Mouse (Mus musculus): ENCODE results near the gene Gm10277.

The Gm10277 gene

DNA sequence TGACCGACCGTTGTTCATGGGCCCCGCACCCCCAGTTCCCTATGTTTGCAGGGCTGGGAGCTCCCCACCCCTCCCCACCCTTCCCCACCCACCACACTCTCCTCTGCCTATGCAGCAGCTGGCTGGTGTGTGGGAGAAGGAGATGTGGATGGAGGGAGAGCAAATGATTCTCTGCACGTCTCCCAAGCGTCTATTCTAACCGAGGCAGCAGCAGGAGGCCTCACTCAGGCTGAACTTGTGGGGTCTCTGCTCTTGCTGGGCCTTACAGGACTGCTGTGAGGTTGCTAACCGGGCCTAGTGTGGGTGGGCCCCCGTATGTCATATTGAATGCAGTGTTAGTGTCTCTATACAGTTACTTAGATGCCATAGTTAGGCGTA lies 12.9 kb upstream of the Gm10277 start:
- DNase-seq (ENCODE audit: inconsistent ontology term): no peak

DNA sequence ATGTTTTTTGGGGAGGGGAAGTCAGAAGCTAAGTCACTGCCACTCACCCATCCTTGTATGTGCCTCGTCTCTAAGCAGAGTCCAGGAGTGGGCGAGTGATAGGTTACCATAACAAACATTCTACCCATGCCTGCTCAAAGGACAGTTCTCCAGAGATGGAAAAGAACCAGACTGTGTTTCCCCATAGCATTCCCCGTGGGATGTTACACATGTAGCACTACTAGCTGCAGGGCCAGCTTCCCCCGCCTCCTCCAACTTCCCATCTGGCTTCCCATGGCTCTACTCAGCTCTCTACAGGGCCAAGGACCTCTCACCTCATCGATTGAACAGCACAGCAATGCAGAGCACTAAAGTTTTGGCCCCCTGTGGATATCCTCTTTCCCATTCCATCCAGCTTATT lies 7.7 kb upstream of the Gm10277 start:
- no peak for DNase-seq (ENCODE audit: inconsistent ontology term)

DNA sequence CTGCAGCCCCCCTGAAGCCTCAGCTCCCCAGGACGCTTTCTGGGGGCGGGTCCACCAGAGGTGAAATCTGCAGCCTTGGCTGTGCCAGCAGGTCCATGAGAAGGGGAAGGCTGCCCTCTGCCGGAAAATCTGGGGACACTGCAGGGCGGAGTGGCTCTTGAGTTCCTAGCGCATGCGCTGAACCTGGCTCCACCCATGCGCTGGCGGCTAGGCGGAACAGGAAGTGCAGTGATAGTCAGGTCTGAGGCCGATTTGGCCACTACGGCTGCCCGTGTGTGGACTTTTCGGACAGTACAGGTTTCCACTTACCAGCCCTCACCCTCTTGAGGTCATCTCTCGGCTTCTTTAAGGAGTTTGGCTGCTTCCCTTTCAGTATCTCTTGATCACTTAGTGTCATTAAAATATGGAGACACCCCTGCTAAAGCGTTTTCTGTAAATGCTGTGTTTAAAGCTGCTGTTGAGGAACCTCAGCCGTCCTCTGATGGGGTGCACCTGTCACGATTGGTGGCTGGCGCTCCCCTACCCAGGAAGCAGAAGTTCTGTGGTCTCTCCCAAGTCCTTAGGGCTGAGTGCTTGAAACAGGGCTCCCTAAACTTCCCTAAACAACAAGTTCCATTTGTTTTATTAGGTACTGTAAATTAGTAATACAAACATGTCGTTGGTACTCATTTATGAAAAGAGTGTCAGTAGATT lies 5.8 kb upstream of the Gm10277 start:
- peak; percentile 94 for DNase-seq (ENCODE audit: inconsistent ontology term)

DNA sequence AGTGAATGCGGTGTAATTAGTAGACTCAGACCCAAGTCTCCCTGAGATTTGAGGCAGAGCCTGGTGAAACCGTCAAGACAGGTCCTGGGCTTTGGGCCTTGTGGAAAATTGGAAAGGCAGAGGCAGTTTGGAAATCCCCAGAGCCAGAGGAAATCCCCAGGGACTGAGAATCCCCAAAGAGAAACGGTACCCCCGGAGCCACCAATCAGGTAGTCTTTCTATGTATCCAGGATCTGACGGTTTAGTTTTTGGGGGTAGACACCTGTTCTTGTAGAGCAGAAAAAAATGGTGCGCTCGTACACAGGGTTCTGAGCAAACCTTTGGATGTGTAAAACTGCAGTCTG lies 5.0 kb upstream of the Gm10277 start:
- DNase-seq (ENCODE audit: inconsistent ontology term): no peak

DNA sequence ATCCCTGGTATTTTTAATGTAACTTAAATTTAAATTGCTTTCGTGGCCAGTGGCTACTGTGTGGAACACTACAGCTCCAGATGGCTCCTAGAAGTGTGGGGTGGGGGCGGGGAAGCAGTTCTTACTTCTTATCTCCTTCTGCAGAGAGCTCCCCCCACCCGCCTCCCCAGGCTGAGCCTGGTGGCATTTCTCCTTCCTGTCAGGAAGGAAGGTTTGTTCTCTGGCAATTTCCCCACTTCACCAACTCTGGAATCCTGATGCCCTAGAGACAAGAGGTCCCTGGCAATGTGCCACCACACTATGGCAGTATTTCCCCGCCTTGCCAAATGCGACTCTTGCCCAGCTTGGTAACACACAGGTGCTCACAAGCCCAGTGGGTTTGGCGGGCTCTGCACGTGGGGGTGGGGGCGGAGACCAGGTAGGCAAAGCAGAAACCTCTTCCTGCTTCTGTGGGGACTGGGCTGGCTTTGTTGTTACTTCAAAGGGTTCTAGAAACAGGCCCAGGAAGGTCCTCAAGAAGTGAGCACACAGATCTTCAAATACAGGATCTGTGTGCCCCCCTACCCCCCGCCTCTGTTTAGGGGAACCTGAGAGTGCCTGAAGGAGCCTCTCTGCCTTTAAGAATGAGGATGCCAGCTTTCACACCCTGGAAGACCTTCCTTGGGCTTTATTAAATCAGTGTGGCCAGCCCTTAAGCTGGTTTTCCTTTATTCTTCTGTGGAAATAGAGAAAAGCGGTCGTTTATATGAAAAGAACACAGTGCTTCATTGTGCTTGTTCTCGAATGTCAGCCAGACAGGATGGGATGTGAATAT lies 4.4 kb upstream of the Gm10277 start:
- DNase-seq (ENCODE audit: inconsistent ontology term): peak; percentile 68

DNA sequence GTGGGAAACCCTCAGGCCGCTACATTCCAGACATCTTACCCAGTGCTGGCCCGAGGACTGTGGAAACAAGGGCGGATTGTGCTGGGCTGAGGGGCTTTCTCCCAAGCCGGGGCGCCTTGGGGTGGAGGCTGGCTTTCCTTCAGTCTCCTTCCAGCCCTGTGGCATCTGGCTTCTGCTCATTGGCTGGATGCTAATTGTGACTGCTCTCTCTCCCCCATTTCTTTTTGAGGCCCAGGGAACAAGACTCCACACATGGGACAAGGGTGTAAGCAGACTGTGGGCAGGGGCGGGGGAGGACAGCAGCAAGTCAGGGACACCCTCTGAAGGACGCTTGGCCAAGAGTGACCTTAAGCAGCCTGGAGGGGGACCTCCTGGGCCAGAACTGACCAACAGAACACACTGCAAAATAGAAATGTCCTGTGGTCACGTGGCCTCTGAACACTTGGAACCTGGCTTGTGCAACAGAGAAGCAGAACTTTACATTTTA lies 3.7 kb upstream of the Gm10277 start:
- DNase-seq (ENCODE audit: inconsistent ontology term): peak; percentile 88

DNA sequence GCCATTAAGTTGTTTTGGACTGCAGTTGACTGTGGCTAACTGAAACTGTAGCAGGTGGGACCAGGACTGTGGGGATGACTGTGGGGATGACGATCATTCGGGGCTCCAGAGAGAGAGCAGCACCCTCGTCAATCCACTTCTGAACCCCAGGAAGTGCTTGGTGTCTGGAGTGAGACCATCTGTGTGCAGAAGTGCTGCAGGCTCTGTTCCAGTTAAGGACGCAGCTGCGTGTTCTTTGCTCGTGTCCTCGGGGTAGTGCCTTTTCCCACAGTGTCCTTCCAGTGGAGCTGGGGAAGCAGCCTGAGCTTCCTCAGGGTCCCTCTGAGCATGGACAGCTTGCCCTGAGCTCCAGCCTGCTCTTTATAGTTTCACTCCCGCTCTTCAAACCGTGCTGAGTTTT lies 2.7 kb upstream of the Gm10277 start:
- no peak for DNase-seq (ENCODE audit: inconsistent ontology term)

DNA sequence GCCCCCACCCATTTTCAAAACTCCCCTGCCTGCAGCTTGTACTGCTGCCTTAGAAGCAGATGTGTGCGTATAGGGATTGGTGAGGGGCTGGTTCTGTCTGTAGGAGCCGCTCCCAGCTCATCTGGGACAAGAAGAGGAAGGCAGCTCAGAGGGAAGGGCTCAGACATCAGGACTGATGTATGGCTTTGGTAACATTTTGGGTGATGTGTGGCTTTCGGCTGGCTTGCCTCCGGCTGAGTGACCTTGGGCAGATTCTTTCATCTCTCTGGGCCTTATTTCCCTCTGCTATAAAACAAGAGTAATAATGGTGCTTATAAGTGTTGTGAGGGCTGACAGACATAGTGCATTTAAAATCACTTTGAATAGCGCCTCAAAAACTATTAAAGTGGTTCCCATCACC lies 2.0 kb upstream of the Gm10277 start:
- DNase-seq (ENCODE audit: inconsistent ontology term): no peak

DNA sequence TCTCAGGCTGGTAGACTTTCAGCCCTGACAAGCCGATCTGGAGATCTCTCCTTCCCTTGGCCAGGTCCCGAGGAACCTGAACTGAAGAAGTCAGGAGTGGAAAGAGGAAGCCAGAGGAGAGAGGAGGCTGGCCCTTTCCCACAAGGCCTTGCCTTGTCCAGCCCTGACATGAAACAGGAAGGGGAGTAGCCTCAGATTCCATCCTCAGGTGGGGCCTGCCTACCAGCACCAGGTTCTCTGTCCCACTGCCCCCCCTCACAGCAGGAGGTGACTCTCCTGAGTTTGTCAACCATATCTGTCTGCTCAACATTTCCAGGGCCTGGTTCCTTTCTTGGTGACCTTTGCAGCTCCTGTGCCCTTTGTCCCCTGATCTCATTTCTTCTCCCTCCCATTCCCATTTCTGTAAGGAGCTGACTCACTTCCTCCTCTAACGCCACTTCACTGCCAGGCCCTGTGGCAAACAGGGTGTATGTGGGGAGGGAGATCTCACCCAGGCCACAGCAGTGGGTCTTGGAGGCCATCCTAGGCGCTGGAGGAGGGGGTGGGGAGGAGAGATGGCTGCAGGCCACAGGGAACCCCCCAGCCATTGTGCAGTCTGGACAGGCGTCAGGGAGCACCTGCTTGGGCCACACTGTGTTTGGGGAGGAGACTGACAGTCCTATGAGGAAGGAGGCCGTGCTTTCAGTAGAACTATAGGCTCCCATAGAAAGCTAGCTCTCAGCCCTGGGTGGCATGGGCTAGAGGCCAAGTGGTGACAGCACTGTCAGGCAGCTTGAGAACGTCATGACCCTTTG lies 1.6 kb downstream of the Gm10277 start:
- peak; percentile 92 for DNase-seq (ENCODE audit: inconsistent ontology term)

DNA sequence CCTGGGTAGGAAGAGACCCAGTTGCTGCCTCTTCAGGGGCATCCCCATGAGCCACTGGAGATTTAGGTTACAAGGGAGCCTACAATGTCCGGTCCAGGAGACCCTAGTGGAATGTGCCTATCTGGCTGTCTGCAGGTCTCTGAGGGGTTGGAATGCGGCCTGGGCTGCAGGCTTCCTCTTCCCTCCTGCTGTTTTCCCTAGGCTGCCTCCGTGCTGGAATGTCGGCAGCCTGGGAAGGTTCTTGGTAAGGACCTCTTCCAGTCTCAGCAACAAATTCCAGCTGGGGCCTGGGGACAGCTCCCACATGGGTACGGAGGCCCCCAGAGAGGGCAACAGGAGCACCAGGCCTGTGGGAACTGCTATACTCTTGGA lies 2.2 kb downstream of the Gm10277 start:
- DNase-seq (ENCODE audit: inconsistent ontology term): peak; percentile 92

DNA sequence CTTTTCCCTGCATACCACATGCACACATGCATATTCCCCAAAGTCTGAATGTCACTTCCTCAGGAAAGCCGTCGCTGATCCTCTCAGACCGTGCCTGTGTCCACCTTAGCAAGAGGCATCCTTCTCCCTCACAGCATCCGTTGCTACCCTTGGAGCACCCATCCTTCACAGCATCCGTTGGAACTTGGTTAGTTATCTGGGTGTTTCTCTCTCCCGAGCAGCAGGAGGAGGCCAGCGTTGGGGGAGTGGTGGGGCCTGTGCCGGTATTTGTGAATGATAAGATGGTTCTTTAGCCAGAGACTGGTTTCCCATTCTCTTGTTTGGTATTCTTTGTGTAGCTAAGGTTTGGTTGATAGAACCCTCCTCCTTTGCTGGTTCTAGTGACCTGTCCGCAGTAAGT lies 2.7 kb downstream of the Gm10277 start:
- no peak for DNase-seq (ENCODE audit: inconsistent ontology term)

DNA sequence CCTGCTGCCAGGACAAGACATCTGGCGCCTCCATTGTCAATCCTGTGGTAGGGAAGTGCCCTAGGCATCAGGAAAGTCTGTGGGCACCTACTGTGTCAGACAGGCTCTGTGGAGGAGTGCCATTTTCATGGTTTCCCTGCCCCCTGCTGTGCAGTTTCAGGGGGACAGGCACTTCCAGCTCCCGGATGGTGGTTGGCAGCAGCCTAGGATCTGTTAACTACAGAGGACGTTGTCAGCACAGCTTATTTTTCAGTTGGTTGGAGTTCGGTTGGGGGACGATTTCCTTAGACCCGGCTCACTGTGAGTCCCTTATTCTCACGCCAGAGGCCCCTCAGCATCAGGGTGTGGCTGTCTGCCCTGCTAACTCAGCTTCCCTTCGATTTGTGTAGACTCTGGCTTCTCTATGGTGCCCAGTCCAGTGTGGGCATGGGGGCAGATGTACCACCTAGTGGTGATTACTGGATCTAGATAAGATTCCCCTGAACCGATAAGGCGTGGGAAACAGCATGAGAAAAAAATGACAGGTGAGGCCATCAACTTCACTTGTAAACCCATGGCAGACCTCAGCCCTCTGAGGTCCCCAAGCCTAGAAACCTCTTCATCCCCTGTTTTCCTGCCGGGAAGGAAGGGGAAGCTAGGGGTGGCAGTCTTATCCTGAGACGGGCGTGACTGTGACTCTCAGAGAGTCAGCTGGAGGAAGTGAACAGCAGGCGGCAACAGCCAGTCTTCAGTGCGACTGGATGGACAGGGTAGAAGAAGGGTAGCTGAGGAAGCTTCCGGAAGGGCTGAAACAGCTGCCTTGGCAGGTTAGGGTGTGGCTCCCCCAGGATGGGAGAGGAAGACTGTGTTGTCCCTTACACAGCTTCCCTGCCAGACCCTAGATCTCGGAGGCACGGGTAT lies 3.5 kb downstream of the Gm10277 start:
- DNase-seq (ENCODE audit: inconsistent ontology term): no peak

DNA sequence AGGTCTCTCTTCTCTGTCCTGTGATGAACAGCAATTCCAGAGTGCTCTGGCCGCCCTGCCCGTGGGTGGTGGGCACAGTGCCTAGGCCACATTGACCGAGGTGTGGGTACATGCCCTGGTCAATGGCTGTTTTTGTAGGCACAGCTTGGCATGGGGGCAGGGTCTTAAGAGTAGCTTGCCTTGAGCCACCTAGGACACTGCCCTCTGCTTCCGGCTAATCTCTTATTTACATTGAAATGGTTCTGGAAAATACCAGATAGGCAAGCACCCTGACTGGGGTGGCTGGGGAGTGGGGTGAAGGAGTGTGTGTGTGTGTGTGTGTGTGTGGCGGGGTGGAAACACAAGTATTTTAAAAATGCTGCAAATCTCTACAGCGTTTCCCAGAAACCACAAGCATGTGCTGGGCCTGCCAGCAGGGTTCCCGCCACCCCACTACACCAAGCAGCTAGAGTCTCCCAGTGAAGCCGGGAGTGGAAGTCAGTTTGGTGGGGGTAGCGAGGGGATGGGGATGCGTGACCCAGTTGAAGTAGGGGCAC lies 4.3 kb downstream of the Gm10277 start:
- peak; percentile 99 for DNase-seq (ENCODE audit: inconsistent ontology term)

DNA sequence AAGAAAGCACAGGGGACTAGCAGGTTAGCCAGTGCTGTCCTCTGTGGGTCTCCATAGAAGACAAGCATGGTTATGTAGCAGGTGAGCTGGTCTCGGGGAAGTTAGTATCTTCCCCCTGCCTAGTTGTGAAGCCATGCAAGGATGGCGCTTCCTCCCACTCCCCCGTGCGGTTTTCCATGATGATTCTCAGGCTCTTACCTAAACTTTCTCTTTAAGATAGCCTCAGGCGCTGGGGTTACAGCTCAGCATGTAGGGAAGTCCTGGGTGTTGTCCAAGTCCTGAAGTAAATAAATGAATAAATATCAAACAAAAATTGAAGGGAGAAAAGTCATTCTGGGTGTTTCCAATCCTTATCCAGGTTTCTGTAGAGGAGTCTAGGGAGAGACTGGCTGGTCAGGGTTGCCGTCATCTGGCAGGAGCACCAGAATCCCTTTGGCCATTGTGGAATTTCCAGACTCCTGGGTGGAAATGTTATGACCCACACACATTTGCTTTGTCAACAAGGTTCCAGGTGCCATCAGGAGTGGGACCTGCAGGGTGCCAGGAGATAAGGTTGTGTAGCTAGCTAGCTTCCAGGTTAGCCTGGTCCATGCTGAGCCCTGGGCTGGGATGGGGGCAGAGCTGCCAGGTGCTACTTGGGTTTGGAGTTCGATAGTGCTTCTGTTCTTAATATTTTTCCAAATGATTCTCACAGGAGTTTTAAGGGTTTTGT lies 5.3 kb downstream of the Gm10277 start:
- DNase-seq (ENCODE audit: inconsistent ontology term): no peak

DNA sequence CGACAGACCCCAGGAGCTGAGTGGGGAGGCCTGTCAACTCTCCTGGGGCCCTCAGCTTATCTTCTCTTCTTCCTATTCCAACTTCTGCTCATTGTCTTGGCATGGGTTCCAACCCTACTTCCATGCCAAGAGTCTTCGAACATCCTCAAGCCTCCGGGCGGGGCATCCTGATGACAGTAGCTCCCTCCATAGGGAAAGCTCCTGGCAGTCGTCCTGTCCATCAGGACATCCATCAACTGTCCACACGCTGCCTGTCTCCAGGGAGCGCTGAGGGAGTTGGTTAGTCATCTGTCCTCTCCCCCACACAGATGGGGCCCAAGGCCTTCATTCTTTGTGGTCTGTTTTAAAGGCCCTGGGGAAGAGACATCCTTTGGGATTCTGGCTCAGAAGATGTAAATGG lies 6.5 kb downstream of the Gm10277 start:
- no peak for DNase-seq (ENCODE audit: inconsistent ontology term)

DNA sequence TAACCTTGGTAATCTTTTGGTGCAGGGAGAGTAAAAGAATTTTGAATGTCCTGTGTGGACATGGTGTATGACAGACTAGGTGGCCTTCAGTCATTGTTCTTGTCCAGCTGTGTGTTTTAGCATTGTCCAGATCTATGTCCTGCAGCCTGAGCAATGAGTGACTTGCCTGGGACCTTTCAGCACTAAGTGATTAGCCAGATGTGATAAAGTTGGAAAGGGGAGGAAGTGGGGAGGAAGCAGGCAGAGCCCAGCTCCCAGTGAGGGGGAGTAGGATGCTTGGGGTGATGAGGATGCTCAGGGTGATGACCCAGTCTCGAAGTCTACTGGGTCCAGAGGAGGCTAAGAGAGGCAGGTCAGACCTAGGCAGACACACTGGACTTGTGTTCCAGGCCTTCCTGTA lies 8.3 kb downstream of the Gm10277 start:
- DNase-seq (ENCODE audit: inconsistent ontology term): no peak

DNA sequence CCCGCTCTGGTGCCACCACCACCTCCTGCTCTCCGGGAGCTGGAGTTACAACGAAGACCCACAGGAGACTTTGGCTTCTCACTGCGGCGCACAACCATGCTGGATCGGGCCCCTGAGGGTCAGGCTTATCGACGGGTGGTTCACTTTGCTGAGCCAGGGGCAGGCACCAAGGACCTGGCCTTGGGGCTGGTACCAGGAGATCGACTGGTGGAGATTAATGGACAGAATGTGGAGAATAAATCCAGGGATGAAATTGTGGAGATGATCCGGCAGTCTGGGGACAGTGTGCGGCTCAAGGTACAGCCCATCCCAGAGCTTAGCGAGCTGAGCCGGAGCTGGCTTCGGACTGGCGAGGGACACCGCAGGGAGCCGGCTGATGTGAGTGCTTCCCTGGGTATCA lies 9.6 kb downstream of the Gm10277 start:
- no peak for DNase-seq (ENCODE audit: inconsistent ontology term)

DNA sequence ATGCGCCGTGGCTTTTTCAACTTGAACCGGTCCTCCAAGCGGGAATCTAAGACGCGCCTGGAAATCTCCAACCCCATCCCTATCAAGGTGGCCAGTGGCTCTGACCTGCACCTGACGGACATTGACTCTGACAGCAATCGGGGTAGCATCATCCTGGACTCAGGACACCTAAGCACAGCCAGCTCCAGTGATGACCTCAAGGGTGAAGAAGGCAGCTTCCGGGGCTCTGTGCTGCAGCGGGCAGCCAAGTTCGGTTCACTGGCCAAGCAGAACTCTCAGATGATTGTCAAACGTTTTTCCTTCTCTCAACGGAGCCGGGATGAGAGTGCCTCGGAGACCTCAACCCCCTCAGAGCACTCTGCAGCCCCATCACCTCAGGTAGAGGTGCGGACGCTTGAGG lies 10.1 kb downstream of the Gm10277 start:
- no peak for DNase-seq (ENCODE audit: inconsistent ontology term)

DNA sequence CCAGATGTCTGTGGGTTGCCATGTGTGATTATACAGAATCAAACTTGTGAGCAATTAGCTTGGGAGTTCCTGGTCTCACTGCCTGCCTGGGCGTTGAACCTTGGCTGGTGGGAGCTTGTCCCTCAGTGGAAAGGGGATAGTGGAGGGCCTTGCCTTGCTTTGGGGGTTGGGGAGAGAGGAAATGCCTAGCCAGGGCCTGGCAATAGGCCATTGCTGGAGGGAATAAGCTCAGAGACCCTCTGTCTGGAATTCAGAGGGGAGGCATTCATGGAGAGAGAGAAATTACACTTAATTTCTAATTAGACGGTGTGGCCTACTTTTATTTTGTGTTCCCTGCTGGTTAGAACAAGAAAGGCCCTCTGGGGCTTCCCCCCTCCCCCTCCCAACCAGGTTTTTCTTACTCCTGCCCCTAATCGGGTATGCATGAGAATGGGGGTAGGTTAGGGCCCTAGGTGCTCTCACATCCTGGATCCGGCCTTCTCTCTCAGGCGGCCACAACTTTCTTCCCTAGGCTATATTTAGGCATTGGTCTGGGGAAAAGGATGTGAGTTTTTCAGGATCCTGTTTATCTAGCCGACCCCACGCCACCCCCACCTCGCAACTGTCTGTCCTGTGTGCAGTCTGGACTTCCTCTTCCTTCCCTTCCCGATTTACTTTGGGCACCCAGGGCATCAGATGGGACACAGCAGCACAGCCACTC lies 11.7 kb downstream of the Gm10277 start:
- DNase-seq (ENCODE audit: inconsistent ontology term): no peak
